Mouse (Mus musculus) forebrain, embryonic 13.5 days (tissue): ENCODE results near the gene Lrg1. TPM values are rescaled to one million over a fixed set of nuclear protein-coding genes. Genes with fewer than 3 reads are reported as not detected.
A peak's percentile ranks its signal among the peaks of the same experiment; 100 is the strongest.
"Not testable (repeated sequence)": the region's sequence is repeated elsewhere in the genome, so short reads cannot be mapped to it uniquely, and the experiment has no call there.

Source experiments
- ATAC-seq: fragments of 200-750 bp; cut with Nextera tagmentation; 2 replicates; pipeline ENCODE4 v1.8.0; 2017
- H3K27ac ChIP-seq: fragments of 300-500 bp; sonication (generic); 2 replicates; pipeline ENCODE4 v1.5.1; 2015; ENCODE audit warnings: inconsistent platforms, mild to moderate bottlenecking, moderate library complexity
- H3K27me3 ChIP-seq: fragments of 300-500 bp; sonication (generic); 2 replicates; pipeline ENCODE4 v1.6.1; 2015; ENCODE audit warnings: mild to moderate bottlenecking, inconsistent platforms
- H3K36me3 ChIP-seq: fragments of 300-500 bp; sonication (generic); 2 replicates; pipeline ENCODE4 v1.6.1; 2015; ENCODE audit warnings: mild to moderate bottlenecking, inconsistent platforms; ENCODE audit not compliant: poor library complexity, severe bottlenecking
- H3K4me1 ChIP-seq: fragments of 300-500 bp; sonication (generic); 2 replicates; pipeline ENCODE4 v1.6.1; 2015; ENCODE audit warnings: inconsistent platforms
- H3K4me2 ChIP-seq: fragments of 300-500 bp; sonication (generic); 2 replicates; pipeline ENCODE4 v1.6.1; 2015; ENCODE audit warnings: inconsistent platforms, mild to moderate bottlenecking, moderate library complexity
- H3K4me3 ChIP-seq: fragments of 300-500 bp; sonication (generic); 2 replicates; pipeline ENCODE4 v1.5.1; 2015; ENCODE audit warnings: mild to moderate bottlenecking, inconsistent platforms
- H3K9ac ChIP-seq: fragments of 300-500 bp; sonication (generic); 2 replicates; pipeline ENCODE4 v1.6.1; 2015; ENCODE audit warnings: mild to moderate bottlenecking, inconsistent platforms
- H3K9me3 ChIP-seq: fragments of 300-500 bp; sonication (generic); replicated peaks from 2 replicates; pipeline ENCODE4 v1.6.1; 2016; ENCODE audit warnings: inconsistent platforms
- WGBS: fragments of 180-500 bp; shearing (Covaris S2); methylation state at CpG from one replicate; pipeline ENCODE4 v1.1.7; 2015; 5-methylcytosine and 5-hydroxymethylcytosine counted together
- polyA plus RNA-seq: library from polyadenylated mRNA; unstranded; fragments of >200 nt; fragmentation: Nextera tagmentation; extraction: Ambion mirVana; gene quantifications from 2 replicates; pipeline ENCODE4 v1.2.1, GENCODE M21; 2015

Gene Lrg1
- polyA plus RNA-seq, 1 experiment from 2014 or later, result not detected

GRCm38 (mm10) chr17:56080781-56081585 lies 40.8 kb downstream of the Lrg1 start:
- 9% methylated on average over 8 of the region's 8 CpGs for WGBS
- Histone ChIP-seq H3K9ac (peak overlapping the region; percentile 84), H3K4me1 (peaks cover 32% of the 10 kb centered on the region), H3K4me3 (peak overlapping the region; percentile 80), H3K9me3 (no peaks in the 10 kb centered on the region), H3K36me3 (peaks cover 35% of the 10 kb centered on the region), H3K27me3 (no peaks in the 10 kb centered on the region), H3K4me2 (peak overlapping the region; percentile 99), H3K27ac (peak overlapping the region; percentile 63)
- peak; percentile 66 for ATAC-seq

- Histone ChIP-seq H3K27me3 (no peaks in the 10 kb centered on the region), H3K4me1 (peaks cover 39% of the 10 kb centered on the region), H3K27ac (peak overlapping the region; percentile 53; the same call in 1 of the 2 replicates), H3K36me3 (peaks cover 26% of the 10 kb centered on the region), H3K9ac (peak overlapping the region; percentile 84), H3K4me2 (peak overlapping the region; percentile 99), H3K9me3 (no peaks in the 10 kb centered on the region), H3K4me3 (peak overlapping the region; percentile 80)
- no peak for ATAC-seq
- 1% methylated on average over 10 of the region's 11 CpGs for WGBS
Measured at GRCm38 (mm10) chr17:56079921-56080320, 41.9 kb downstream of the Lrg1 start.

DNA sequence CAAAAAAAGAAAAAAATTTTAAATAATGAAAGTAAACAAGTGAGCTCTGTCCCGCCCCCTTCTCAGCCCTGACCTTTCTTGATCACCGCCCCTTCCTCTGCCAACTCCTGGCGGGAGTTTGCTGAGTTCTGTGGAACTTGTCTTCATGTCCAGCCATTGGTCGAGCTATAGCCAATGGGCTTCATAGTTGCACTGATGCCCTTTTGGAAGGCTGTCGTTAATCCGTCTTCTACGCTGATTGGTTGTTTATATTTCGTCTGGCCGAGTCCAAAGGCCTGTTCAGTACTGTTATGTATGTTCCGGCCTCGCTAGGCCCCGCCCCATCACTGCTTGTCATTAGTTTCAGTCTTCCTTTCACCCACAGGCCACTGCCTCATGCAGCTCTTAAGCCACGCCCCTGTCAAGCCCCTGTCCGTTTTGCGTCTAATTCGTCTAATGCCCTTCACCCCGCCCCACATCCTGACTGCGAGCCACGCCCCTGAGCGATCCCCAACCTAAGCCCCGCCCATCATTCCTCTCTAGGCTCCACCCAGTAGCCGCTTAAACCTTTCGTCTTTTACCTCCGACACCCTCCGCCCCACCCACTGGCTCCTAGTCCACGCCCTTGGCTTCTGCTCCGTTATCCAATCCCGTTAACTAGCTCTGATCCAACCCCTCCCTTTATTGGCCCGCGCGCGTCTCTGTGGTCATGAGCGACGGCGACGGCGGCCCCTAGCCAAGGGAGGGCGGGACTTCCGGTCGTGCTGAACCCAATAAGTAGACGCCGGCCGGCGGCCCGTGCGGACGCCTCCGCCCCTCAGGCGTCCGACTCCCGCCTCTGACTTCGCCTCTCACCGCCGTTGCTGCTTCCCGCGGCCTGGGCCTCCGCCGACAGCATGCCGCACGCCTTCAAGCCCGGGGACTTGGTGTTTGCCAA lies 42.7 kb downstream of the Lrg1 start, which contains the start of gene Hdgfl2:
Gene Hdgfl2, plus strand, starts transcription at position 755 of the 916 bp plus-strand sequence.
- H3K4me2 ChIP-seq, result peak within 1 kb of the TSS; percentile 99
- H3K4me3 ChIP-seq, result peak within 1 kb of the TSS; percentile 80
- peak within 1 kb of the TSS; percentile 84 for H3K9ac ChIP-seq
- peak; percentile 92 for ATAC-seq
- H3K36me3 ChIP-seq, result peaks cover 20% of the 10 kb centered on the region
- H3K4me1 ChIP-seq, result peaks cover 44% of the 10 kb centered on the region
- no peaks in the 10 kb centered on the region for H3K9me3 ChIP-seq
- H3K27ac ChIP-seq, result peak within 1 kb of the TSS; percentile 53; the same call in 1 of the 2 replicates
- WGBS, result under 1% methylated on average over 60 of the region's 61 CpGs
- no peaks in the 10 kb centered on the region for H3K27me3 ChIP-seq

GRCm38 (mm10) chr17:56078361-56078760 lies 43.4 kb downstream of the Lrg1 start:
- Histone ChIP-seq H3K4me1 (peaks cover 51% of the 10 kb centered on the region), H3K4me3 (peak overlapping the region; percentile 80; the same call in 1 of the 2 replicates), H3K36me3 (peaks cover 14% of the 10 kb centered on the region), H3K4me2 (peak overlapping the region; percentile 41)
- H3K27me3 ChIP-seq, H3K27ac ChIP-seq, H3K9me3 ChIP-seq, H3K9ac ChIP-seq, ATAC-seq: not testable (repeated sequence)
- 62% methylated on average over 9 of the region's 9 CpGs for WGBS

GRCm38 (mm10) chr17:56077523-56077922 lies 44.3 kb downstream of the Lrg1 start:
- Histone ChIP-seq H3K27ac (no peak overlapping the region), H3K9me3 (no peaks in the 10 kb centered on the region)
- no peak for ATAC-seq

DNA sequence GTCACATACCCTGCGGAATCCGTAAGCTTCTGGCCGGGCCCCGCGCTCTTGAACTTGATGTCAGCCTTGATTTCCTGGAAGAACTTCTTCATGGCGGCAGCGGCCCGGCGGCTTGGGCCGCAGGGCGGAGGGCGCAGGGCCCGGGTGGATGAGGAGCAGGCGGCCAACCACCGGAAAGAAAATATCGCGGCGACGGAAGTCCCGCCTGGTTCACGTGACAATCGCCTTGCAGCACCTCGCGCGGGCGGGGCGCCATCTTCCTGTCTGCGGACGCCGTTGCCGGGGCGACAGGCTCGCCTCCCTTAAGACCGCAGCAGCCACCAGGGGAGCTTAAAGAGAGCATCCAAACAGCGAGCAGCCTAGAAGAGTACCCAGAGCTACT lies 47.0 kb downstream of the Lrg1 start, which contains the start of gene Ubxn6:
Gene Ubxn6, minus strand, starts transcription at position 202 of the 382 bp plus-strand sequence.
- peak within 1 kb of the TSS; percentile 74 for H3K4me2 ChIP-seq
- no peaks in the 10 kb centered on the region for H3K27me3 ChIP-seq
- peak; percentile 68 for ATAC-seq
- WGBS, result 0% methylated on average over 35 of the region's 35 CpGs
- H3K36me3 ChIP-seq, result peaks cover 34% of the 10 kb centered on the region
- no peaks in the 10 kb centered on the region for H3K9me3 ChIP-seq
- peak within 1 kb of the TSS; percentile 83 for H3K9ac ChIP-seq
- peak within 1 kb of the TSS; percentile 77 for H3K4me3 ChIP-seq
- H3K4me1 ChIP-seq, result peaks cover 20% of the 10 kb centered on the region
- H3K27ac ChIP-seq, result peak within 1 kb of the TSS; percentile 88

More at GRCm38 (mm10) chr17:56077523-56077922, 44.3 kb downstream of the Lrg1 start:
- Histone ChIP-seq H3K4me1 (peaks cover 47% of the 10 kb centered on the region), H3K4me3 (no peak overlapping the region), H3K9ac (no peak overlapping the region), H3K4me2 (no peak overlapping the region), H3K36me3 (peaks cover 13% of the 10 kb centered on the region), H3K27me3 (no peaks in the 10 kb centered on the region)
- WGBS, result 94% methylated on average over 5 of the region's 5 CpGs

DNA sequence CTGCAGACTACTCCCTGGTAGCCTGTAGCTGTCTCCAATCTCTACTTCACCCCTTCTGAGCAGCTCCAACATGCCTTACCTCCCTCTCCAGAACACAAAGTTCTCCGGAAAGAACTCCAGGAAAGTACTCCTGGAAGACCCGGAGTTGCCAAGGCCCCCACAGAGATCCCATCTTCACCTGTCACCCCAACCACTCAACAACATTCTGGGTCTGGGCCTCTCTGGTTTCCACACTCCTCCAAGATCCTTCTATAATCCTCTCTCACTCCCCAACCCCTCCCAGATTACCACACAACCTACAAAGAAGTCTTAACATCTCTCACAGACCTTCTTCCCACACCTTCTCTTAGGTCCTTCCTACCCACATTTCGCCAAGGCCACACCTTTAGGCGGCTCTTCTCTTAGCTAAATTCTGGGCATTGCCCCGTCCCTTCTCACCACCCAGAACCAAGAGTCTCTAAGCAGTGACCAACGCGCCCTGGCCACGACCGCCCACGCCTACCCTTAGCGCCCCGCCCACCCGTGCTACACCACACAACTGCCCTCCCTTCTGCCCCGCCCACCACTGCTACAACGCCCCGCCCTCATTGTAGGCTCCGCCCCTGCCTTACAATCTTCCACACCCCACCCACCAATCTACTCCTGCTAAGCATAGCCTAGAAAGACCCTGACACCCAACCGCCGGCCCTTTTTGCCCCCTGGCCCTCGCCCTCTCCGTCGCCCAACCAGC lies 47.5 kb downstream of the Lrg1 start:
- H3K36me3 ChIP-seq, result peaks cover 39% of the 10 kb centered on the region
- H3K27ac ChIP-seq, result peak overlapping the region; percentile 88
- H3K27me3 ChIP-seq, result no peaks in the 10 kb centered on the region
- H3K4me2 ChIP-seq, result peak overlapping the region; percentile 74
- peak overlapping the region; percentile 83 for H3K9ac ChIP-seq
- H3K4me1 ChIP-seq, result peaks cover 20% of the 10 kb centered on the region
- peak; percentile 2 for ATAC-seq
- H3K9me3 ChIP-seq, result no peaks in the 10 kb centered on the region
- 8% methylated on average over 22 of the region's 22 CpGs for WGBS
- peak overlapping the region; percentile 77 for H3K4me3 ChIP-seq

GRCm38 (mm10) chr17:56072243-56072642 lies 49.6 kb downstream of the Lrg1 start:
- ATAC-seq, result no peak
- H3K27me3 ChIP-seq, result no peaks in the 10 kb centered on the region
- no peak overlapping the region for H3K27ac ChIP-seq
- no peak overlapping the region for H3K4me3 ChIP-seq
- H3K36me3 ChIP-seq, result peaks cover 60% of the 10 kb centered on the region
- H3K4me2 ChIP-seq, result no peak overlapping the region
- H3K4me1 ChIP-seq, result peaks cover 20% of the 10 kb centered on the region
- no peaks in the 10 kb centered on the region for H3K9me3 ChIP-seq
- WGBS, result 89% methylated on average over 5 of the region's 5 CpGs
- no peak overlapping the region for H3K9ac ChIP-seq

GRCm38 (mm10) chr17:56071126-56071525 lies 50.7 kb downstream of the Lrg1 start:
- H3K27ac ChIP-seq, result no peak overlapping the region
- ATAC-seq, result no peak

More at GRCm38 (mm10) chr17:56071126-56071525, 50.7 kb downstream of the Lrg1 start:
- no peaks in the 10 kb centered on the region for H3K9me3 ChIP-seq
- peaks cover 71% of the 10 kb centered on the region for H3K36me3 ChIP-seq
- H3K4me2 ChIP-seq, result no peak overlapping the region
- no peak overlapping the region for H3K4me3 ChIP-seq
- peaks cover 20% of the 10 kb centered on the region for H3K4me1 ChIP-seq
- H3K27me3 ChIP-seq, result no peaks in the 10 kb centered on the region
- H3K9ac ChIP-seq, result no peak overlapping the region
